Mouse (Mus musculus) MEL (cell line): ENCODE measurements around the gene Adgrv1.

Experiments
- CTCF ChIP-seq, 3 experiments: IDR thresholded peaks in 2 of 3; conservative IDR thresholded peaks in 1 of 3; 2 replicates each; pipeline ENCODE4 v1.5.1; 2011 to 2012; ENCODE audit warnings: low read length in 3 of 3, low read depth in 2 of 3, mild to moderate bottlenecking in 2 of 3, improper control_type of control experiment in 1 of 3, inconsistent platforms in 1 of 3, mixed read lengths in 1 of 3, moderate library complexity in 1 of 3; ENCODE audit not compliant: control insufficient read depth in 1 of 3, insufficient read depth in 1 of 3, poor library complexity in 1 of 3, severe bottlenecking in 1 of 3
- E2F4 ChIP-seq: IDR thresholded peaks from 2 replicates; pipeline ENCODE4 v1.6.1; 2011; ENCODE audit warnings: low read depth, low read length, improper control_type of control experiment, borderline replicate concordance
- EP300 ChIP-seq, 2 experiments: IDR thresholded peaks; 2 replicates each; pipeline ENCODE4 v1.6.1; 2011; ENCODE audit warnings: improper control_type of control experiment in 2 of 2, low read length in 2 of 2, low read depth in 1 of 2, mild to moderate bottlenecking in 1 of 2
- GATA1 ChIP-seq: IDR thresholded peaks from 2 replicates; pipeline ENCODE4 v1.6.1; 2011; ENCODE audit warnings: low read depth, low read length, improper control_type of control experiment
- MAFK ChIP-seq: IDR thresholded peaks from 2 replicates; pipeline ENCODE4 v1.6.1; 2011; ENCODE audit warnings: low read depth, mild to moderate bottlenecking, low read length, improper control_type of control experiment, borderline replicate concordance
- MAX ChIP-seq: IDR thresholded peaks from 2 replicates; pipeline ENCODE4 v1.6.1; 2011; ENCODE audit warnings: low read length, improper control_type of control experiment
- MXI1 ChIP-seq: IDR thresholded peaks from 2 replicates; pipeline ENCODE4 v1.6.1; 2011; ENCODE audit warnings: mild to moderate bottlenecking, low read depth, low read length, improper control_type of control experiment
- MYC ChIP-seq: IDR thresholded peaks from 2 replicates; pipeline ENCODE4 v1.6.1; 2011; ENCODE audit warnings: low read depth, mild to moderate bottlenecking, low read length, improper control_type of control experiment, moderate library complexity
- POLR2A ChIP-seq, 2 experiments: IDR thresholded peaks; 2 replicates each; pipeline ENCODE4 v1.6.1; 2011 to 2012; ENCODE audit warnings: low read length in 2 of 2, mild to moderate bottlenecking in 2 of 2, control low read depth in 1 of 2, improper control_type of control experiment in 1 of 2, low read depth in 1 of 2, moderate library complexity in 1 of 2; ENCODE audit not compliant: control insufficient read depth in 1 of 2, insufficient read depth in 1 of 2, poor library complexity in 1 of 2
- POLR2AphosphoS2 ChIP-seq: IDR thresholded peaks from 2 replicates; pipeline ENCODE4 v1.6.1; 2011; ENCODE audit warnings: low read length, improper control_type of control experiment
- UBTF ChIP-seq: IDR thresholded peaks from 2 replicates; pipeline ENCODE4 v1.6.1; 2012; ENCODE audit warnings: low read depth, mild to moderate bottlenecking, inconsistent platforms, low read length, improper control_type of control experiment, moderate library complexity, borderline replicate concordance; ENCODE audit not compliant: insufficient read depth
- USF1 ChIP-seq: IDR thresholded peaks from 2 replicates; pipeline ENCODE4 v1.6.1; 2014; ENCODE audit warnings: low read depth, mild to moderate bottlenecking, inconsistent platforms, low read length, improper control_type of control experiment, moderate library complexity
- ZC3H11A ChIP-seq: IDR thresholded peaks from 2 replicates; pipeline ENCODE4 v1.6.1; 2012; ENCODE audit warnings: low read depth, mild to moderate bottlenecking, inconsistent platforms, low read length, improper control_type of control experiment
- ZMIZ1 ChIP-seq: IDR thresholded peaks from 2 replicates; pipeline ENCODE4 v1.6.1; 2012; ENCODE audit warnings: low read depth, mild to moderate bottlenecking, inconsistent platforms, low read length, improper control_type of control experiment, moderate library complexity

DNA sequence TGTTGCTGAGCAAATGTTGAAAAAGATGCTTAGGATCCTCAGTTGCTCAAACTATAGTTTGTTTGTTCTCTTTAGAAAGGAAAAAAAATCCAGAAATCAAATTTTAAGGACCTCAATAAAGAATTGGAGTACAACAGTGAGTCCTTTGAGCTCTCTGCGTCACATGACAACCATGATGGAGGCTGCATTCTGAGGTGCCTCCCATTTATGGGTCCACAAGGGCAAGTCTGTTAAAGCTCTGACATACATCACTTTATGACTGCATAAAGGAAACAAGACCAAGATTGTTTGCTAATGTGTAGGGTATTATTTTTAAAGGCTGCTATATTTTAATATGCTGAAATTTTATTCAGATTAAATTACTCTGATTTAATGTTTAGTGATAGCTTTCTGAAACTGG lies 410.6 kb downstream of the Adgrv1 start:
- no peak for TF ChIP-seq CTCF (IDR thresholded peaks at IDR 0.05 in 2 of 3, conservative IDR thresholded peaks at IDR 0.05 in 1 of 3; ENCODE audit: control insufficient read depth in 1 of 3, insufficient read depth in 1 of 3, low read depth in 2 of 3, low read length in 3 of 3, poor library complexity in 1 of 3, severe bottlenecking in 1 of 3)
- TF ChIP-seq MAX = no peak
- no peak for TF ChIP-seq POLR2A (IDR thresholded peaks at IDR 0.05; ENCODE audit: control insufficient read depth in 1 of 2, insufficient read depth in 1 of 2, low read depth in 1 of 2, low read length in 2 of 2, poor library complexity in 1 of 2)
- TF ChIP-seq ZMIZ1 = no peak
- no peak for TF ChIP-seq EP300 (IDR thresholded peaks at IDR 0.05; ENCODE audit: low read depth in 1 of 2, low read length in 2 of 2)
- no peak for TF ChIP-seq GATA1
- no peak for TF ChIP-seq POLR2AphosphoS2
- no peak for TF ChIP-seq UBTF
- no peak for TF ChIP-seq MYC
- no peak for TF ChIP-seq MXI1
- TF ChIP-seq E2F4 = no peak
- TF ChIP-seq MAFK = no peak
- TF ChIP-seq USF1 = no peak
- no peak for TF ChIP-seq ZC3H11A
